Mouse (Mus musculus) CH12.LX (cell line): ENCODE measurements around the gene Kctd15.

Source experiments
- CTCF ChIP-seq, 2 experiments: IDR thresholded peaks in 1 of 2; conservative IDR thresholded peaks in 1 of 2; 2 replicates each; pipeline ENCODE4 v1.5.1; 2011 to 2012; ENCODE audit warnings: low read depth in 2 of 2, low read length in 2 of 2, improper control_type of control experiment in 1 of 2, inconsistent platforms in 1 of 2, mild to moderate bottlenecking in 1 of 2, moderate library complexity in 1 of 2
- HCFC1 ChIP-seq: IDR thresholded peaks from 2 replicates; pipeline ENCODE4 v1.6.1; 2012; ENCODE audit warnings: low read depth, mild to moderate bottlenecking, inconsistent platforms, low read length, improper control_type of control experiment
- MAZ ChIP-seq: IDR thresholded peaks from 2 replicates; pipeline ENCODE4 v1.6.1; 2012; ENCODE audit warnings: low read depth, mild to moderate bottlenecking, inconsistent platforms, low read length, improper control_type of control experiment, moderate library complexity
- MEF2A ChIP-seq: IDR thresholded peaks from 2 replicates; pipeline ENCODE4 v1.6.1; 2014; ENCODE audit warnings: low read depth, mild to moderate bottlenecking, inconsistent platforms, low read length, improper control_type of control experiment, borderline replicate concordance
- POLR2A ChIP-seq: IDR thresholded peaks from 2 replicates; pipeline ENCODE4 v1.6.1; 2011; ENCODE audit warnings: low read depth, mild to moderate bottlenecking, improper control_type of control experiment, low read length
- UBTF ChIP-seq: IDR thresholded peaks from 2 replicates; pipeline ENCODE4 v1.6.1; 2012; ENCODE audit warnings: low read depth, mild to moderate bottlenecking, inconsistent platforms, low read length, improper control_type of control experiment, moderate library complexity

- TF ChIP-seq MAZ (no peak), UBTF (no peak), CTCF (conservative IDR thresholded peaks at IDR 0.05 in 1 of 2, IDR thresholded peaks at IDR 0.05 in 1 of 2; ENCODE audit: low read depth in 2 of 2, low read length in 2 of 2) (no peak), HCFC1 (no peak), POLR2A (no peak), MEF2A (no peak)
Observed at GRCm38 (mm10) chr7:34632966-34633742, 23.4 kb downstream of the Kctd15 start.
